Mouse (Mus musculus): ENCODE data around the gene Slc35g2. TPM values are rescaled to one million over a fixed set of nuclear protein-coding genes. Genes with fewer than 3 reads are reported as not detected.

Slc35g2 gene
- total RNA-seq (2021), result 1 to 10 TPM; 4.3 to 6.2 TPM

- peak; percentile 72 for DNase-seq
- intact Hi-C loops (cut with DNase I), result no loop called here
Observed at GRCm38 (mm10) chr9:100570626-100571233, at the start of gene Slc35g2. TSS of gene Slc35g2 (minus strand) at chr9:100571090.

DNA sequence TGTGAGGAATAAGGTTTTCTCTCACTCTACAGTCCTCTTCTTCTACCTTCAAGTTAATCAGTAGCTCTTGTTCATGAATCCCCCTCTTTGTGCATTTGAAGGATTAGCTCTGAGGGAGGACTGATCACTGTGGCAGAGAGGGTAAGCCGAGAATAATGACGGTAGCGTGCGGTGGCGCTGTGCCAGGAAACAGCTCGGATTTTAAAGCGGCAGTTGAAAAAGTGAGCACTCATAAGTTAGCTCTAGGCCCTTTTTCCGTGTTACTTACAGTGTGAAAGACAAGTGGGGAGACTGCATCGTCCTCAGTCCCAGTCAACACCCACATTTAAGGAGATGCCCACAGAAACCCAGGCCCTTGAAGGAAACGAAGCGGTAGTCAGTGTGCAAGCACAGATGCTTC, 46.1 kb upstream of the Slc35g2 start:
- intact Hi-C loops (cut with DNase I), result no loop called here
- peak; percentile 55 for DNase-seq

- intact Hi-C loops (cut with DNase I), result no loop called here
- DNase-seq, result no peak
Observed at GRCm38 (mm10) chr9:100613501-100614071, 42.7 kb upstream of the Slc35g2 start.

DNA sequence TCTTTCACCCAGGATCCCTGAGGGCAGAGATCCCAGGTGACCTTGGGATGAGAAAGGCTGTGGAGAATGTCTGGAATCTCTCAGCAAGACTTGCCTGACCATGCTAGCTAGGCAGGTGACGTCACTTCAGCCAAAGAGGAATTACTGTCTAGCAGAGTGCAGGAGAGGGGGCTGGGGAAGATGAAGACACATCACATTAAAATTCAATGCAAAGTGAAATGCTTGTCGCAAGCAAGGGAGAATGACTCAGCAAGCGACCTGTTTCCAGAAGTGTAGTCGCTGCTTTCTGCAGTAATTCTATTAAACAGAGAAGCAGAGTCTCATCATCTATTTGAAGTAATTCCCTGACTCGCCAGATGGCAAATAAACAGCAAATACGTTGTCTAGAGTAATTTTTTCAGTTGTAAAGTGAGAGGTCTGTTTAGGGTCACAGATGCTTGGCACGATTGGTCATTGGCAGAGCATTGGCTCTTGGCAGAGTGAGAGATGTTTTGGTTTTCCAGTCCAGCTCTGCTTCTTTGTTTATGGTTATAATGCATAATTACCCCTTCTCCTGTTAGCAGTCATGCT, 35.2 kb upstream of the Slc35g2 start:
- intact Hi-C loops (cut with DNase I), result no loop called here
- DNase-seq, result peak; percentile 43

- intact Hi-C loops (cut with DNase I), result no loop called here
- DNase-seq, result no peak
Observed at GRCm38 (mm10) chr9:100605522-100605921, 34.6 kb upstream of the Slc35g2 start.

GRCm38 (mm10) chr9:100603156-100603555, 32.3 kb upstream of the Slc35g2 start:
- intact Hi-C loops (cut with DNase I), result no loop called here
- DNase-seq, result no peak

DNA sequence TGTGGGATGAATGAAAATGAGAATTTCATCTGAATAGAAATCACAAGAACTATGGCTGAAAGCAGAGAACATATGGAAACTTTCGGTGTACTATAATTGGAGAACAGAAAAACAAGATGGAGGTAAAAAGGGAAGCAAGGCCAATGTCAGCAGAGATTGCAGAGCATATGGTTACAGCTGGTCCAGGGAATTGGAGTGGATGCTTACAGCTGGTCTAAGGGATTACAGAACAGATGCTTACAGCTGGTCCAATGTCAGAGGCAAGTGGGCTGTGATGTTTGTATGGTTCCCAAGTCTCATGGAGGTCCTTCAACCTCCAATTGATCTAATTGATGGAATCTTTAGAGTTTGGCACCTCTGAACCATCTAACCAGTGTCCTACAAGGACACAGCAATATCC, 31.2 kb upstream of the Slc35g2 start:
- no peak for DNase-seq
- intact Hi-C loops (cut with DNase I), result no loop called here

- intact Hi-C loops (cut with DNase I), result no loop called here
- DNase-seq, result no peak
Observed at GRCm38 (mm10) chr9:100599761-100600328, 29.0 kb upstream of the Slc35g2 start.

- intact Hi-C loops (cut with DNase I), result no loop called here
- DNase-seq, result no peak
Observed at GRCm38 (mm10) chr9:100597546-100597945, 26.7 kb upstream of the Slc35g2 start, which contains the start of gene Stag1. TSS of gene Stag1 (plus strand) at chr9:100597798.

DNA sequence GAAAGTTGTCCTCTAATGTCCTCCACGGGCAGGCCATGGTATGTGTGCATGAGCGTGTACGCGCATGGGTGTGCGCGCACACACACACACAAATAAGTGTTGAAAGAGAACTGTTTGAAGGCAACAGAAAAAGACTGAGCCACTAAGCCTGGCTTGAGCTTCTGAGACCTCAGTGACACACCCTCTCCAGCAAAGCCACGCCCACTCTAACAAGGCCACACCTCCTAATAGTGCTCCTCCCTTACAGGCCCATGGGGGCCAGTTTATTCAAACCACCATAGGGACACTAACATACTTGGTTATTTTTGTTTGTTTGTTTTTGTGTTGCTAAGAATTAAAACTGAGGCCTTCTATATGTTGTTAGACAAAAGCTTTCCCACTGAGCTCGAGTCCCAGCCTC, 25.4 kb upstream of the Slc35g2 start:
- DNase-seq, result no peak
- intact Hi-C loops (cut with DNase I), result no loop called here

DNA sequence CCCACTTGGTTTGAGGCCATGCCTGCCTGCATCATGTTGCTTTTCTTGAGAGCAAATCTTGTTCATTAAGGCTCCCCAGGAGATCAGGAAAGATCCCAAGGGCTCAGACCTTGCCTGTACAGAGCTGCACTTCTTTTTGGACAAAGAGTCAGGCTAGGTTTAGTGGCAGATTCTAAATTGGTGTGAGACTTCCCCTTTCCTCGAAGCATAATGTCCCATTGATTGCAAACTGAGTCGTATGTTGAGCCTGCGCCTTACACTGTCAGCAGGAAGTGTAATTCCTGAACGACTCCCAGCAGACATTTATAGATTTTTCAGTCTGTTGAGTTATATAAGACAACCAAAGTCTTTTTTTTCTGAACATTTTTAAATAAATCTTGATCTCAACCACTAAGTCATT, 19.6 kb upstream of the Slc35g2 start:
- no peak for DNase-seq
- intact Hi-C loops (cut with DNase I), result no loop called here

DNA sequence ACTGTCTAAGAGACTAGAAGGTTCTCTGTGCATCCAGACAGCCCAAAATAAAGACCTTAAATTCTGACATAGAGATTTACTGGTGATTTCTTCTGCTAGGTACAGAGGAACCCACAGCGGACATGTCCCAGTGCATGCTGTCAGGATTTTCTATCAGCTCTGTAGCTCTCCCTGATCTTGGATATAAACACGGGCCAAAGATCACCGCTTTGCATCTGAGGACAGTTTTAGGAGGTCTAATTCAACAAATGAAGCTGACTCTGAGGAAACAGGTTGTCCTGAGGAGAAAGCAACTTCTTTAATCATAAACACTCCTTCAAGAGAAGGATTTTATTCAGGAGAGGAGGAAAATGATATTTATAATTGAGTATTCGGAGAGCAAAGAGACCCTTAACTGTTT, 13.1 kb upstream of the Slc35g2 start:
- intact Hi-C loops (cut with DNase I), result no loop called here
- DNase-seq, result no peak

DNA sequence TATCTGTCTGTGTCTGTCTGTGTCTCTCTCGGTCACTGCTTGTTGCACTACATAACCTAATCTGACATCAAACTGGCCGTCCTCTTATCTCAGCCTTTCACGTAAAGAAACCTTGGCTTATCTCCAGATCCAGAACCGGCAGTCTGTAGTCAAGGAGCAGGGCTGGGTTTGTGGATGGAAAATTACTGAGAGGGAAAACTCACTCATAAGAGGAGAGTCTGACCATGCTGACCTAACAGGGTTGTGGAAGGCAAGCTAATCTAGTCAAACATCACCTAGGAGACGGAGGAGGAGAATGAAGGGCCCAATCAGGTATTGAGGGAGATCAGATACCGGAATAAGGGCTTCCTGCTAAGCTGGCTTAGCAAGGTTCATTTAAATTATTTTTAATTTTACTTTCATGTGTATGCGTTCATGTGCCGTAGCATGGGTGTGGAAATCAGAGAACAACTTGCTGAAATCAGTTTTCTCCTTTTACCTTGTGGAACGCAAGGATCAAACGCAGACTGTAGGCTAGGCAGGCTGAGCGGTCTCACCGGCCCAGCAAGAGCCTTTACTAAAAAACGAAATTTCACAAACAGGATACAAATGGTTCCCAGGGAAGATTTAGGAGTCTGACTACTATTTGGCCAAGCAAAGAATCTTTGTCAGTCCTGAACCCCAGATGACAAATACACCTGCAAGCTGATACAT, 12.1 kb upstream of the Slc35g2 start:
- no peak for DNase-seq
- intact Hi-C loops (cut with DNase I), result no loop called here

DNA sequence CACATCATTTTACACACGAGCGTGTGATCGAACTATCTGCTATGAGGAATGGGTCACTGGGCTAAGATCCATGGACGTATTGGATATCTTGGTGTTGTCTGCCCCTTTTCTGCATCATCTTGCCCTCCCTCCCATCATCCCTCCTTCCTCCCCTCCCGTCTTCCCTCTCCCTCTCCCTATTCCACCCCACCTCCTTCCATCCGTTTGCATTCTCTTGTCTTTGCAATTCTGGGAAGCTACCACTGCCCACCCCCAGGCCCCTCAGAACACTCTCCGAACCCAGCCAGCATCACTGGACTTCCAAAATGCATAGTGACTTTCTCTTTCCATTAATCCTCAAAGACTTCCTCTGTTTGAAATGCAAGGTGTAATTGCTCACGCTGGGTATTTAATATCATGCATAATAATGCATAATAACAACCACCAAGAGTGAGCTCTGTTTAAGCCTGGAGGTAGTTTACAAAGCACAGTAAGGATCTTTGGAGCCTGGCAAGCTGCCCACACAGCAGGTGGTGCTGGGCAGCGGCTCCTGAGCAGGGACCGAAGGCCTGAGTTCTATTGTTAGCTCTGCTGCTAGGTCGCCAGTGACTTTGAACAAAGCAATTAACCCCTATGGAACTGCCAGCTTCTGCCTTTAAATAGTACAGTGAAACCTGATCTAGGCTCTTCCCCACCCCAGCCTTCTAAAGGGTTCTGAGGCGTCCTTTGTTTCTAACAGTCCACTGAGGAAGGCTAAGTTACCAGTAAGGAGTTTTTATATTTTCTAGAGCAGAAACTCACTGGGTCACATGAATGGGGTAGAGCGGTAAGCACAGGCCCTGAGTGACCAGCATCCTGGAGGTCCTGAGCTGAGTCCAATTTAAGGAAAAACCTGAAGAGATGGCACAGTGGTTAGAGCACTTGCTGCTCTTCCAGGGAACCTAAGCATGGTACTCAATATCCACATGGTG, 10.9 kb upstream of the Slc35g2 start:
- intact Hi-C loops (cut with DNase I), result no loop called here
- peak; percentile 55 for DNase-seq

GRCm38 (mm10) chr9:100580196-100580740, 9.4 kb upstream of the Slc35g2 start:
- no peak for DNase-seq
- intact Hi-C loops (cut with DNase I), result no loop called here

DNA sequence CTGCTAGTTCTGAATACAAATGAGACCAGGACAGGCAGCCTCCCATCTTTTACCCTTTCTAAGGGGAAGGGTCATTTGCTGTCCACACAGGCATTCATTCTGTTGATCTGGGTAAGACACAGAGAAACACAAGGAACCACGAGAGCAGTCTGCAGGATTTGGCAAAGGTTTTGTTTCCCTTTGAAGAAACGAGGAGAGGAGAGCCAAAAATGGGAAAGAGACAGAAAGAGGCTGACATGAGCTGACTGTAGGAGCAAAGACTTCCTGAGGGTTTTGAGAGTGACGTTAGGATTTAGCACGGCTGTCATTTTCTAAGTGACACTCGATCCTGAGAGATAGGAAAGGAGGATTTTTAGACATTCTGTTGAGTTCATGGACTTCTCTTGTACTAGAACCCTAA, 3.1 kb upstream of the Slc35g2 start:
- no peak for DNase-seq
- intact Hi-C loops (cut with DNase I), result no loop called here

DNA sequence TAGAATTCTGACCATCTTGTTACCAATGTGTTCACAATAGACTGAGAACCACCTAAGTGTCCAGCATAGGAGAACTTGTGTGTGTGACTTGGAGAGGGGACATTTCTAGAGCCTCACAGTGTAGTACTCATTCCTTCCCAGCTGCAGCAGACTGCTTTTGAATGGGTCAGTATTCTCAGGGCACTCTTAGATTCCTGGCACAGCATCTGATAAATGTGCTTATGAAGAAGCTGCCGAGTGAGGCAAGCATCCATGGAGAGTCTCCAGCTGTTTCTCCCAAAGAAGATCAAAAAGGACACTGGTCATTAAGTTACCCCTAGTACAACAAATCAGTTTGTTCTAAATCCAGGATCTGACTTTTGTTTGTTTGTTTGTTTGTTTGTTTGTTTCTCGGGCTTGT, 2.4 kb upstream of the Slc35g2 start:
- intact Hi-C loops (cut with DNase I), result no loop called here
- DNase-seq, result no peak

GRCm38 (mm10) chr9:100571511-100571910, 621 bp upstream of the Slc35g2 start:
- DNase-seq, result no peak
- intact Hi-C loops (cut with DNase I), result no loop called here

- DNase-seq, result peak; percentile 69
- intact Hi-C loops (cut with DNase I), result no loop called here
Observed at GRCm38 (mm10) chr9:100569798-100570625, 878 bp downstream of the Slc35g2 start.
